Mouse (Mus musculus) cerebellum, adult 2 months (tissue): ENCODE data around the gene Msmp.

Experiments used
- CTCF ChIP-seq: fragments of 200-500 bp; IDR thresholded peaks from 2 replicates; pipeline ENCODE4 v1.5.1; 2011; ENCODE audit warnings: low read depth, mild to moderate bottlenecking, control low read depth, low read length, moderate library complexity, borderline replicate concordance; ENCODE audit not compliant: insufficient read depth
- POLR2A ChIP-seq: fragments of 200-500 bp; IDR thresholded peaks from 2 replicates; pipeline ENCODE4 v1.6.1; 2011; ENCODE audit warnings: low read length, control low read depth, borderline replicate concordance; ENCODE audit not compliant: insufficient read depth

DNA sequence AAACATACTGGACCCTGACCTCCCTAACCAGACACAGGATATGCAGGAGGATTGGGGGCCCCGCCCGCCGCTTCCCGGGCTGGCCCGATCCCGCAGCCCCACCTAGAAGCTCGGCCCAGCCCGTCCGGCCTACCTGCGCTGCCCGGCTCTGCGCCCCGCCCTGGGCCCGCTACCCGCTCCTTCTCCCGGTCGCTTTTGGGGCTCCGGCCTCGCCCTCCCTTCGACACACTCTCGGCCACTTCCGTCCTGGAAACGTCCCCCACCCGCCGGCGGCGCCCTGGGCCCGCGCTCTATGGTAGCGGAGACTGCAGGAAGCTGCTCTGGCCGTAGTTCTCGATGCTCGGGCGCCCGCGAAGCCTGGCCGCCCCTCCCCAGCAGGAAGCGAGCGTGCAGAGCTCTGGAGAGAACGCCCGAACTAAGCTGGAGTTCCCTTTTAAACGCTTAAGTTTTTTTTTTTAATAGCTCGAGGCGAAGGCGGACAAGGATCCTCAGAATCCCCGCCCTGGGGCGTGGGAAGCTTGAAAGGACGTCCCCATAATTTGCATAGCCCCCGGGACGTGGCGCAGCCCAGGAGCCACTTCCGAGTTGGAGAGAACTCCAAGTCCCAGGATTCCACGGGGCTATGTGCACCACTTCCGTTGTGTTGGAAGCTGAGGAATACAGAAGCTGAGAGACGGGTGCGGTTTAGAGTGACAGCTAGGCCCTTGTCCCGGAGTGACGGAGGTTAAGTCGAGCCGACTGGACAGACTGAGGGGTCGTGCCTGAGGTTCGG, 22.1 kb downstream of the Msmp start, which contains the start of the genes Creb3 and Tln1:
- TF ChIP-seq CTCF (no peak), POLR2A (peak; percentile 75; the same call in 1 of the 2 replicates)
